Mouse (Mus musculus) hindbrain, embryonic 11.5 days (tissue): Measurements from ENCODE around the gene Taar7d. TPM values are rescaled to one million over a fixed set of nuclear protein-coding genes. Genes with fewer than 3 reads are reported as not detected.

ENCODE experiments used
- polyA plus RNA-seq: library from polyadenylated mRNA; unstranded; fragments of >200 nt; fragmentation: Nextera tagmentation; extraction: Ambion mirVana; gene quantifications from 2 replicates; pipeline ENCODE4 v1.2.1, GENCODE M21; 2014

Taar7d gene
- polyA plus RNA-seq, 1 experiment from 2014 or later: not detected

Other genes starting within 250 kb of the Taar7d start
- 126 TPM in 2 replicates for gene Rps12, start 239.9 kb upstream of the Taar7d start, polyA plus RNA-seq
- 21.5 and 23.2 TPM in 2 replicates for gene Slc18b1, start 230.2 kb upstream of the Taar7d start, polyA plus RNA-seq
- gene Vnn3, start 175.8 kb upstream of the Taar7d start, polyA plus RNA-seq: 0.09 TPM in 1 of 2 replicates, not detected in the other
- 2.4 and 3.1 TPM in 2 replicates for gene Vnn1, start 132.5 kb upstream of the Taar7d start, polyA plus RNA-seq
- gene Taar1, start 106.9 kb upstream of the Taar7d start, polyA plus RNA-seq: not detected in 2 replicates
- gene Taar2, start 88.7 kb upstream of the Taar7d start, polyA plus RNA-seq: not detected in 2 replicates
- not detected in 2 replicates for gene Taar3, start 77.7 kb upstream of the Taar7d start, polyA plus RNA-seq
- gene Taar4, start 66.7 kb upstream of the Taar7d start, polyA plus RNA-seq: not detected in 2 replicates
- not detected in 2 replicates for gene Taar5, start 56.5 kb upstream of the Taar7d start, polyA plus RNA-seq
- not detected in 2 replicates for gene Taar6, start 41.6 kb upstream of the Taar7d start, polyA plus RNA-seq
- gene Taar7a, start 33.7 kb upstream of the Taar7d start, polyA plus RNA-seq: not detected in 2 replicates
- not detected in 2 replicates for gene Taar7b, start 27.3 kb upstream of the Taar7d start, polyA plus RNA-seq
- not detected in 2 replicates for gene Taar7e, start 10.4 kb downstream of the Taar7d start, polyA plus RNA-seq
- not detected in 2 replicates for gene Taar7f, start 22.3 kb downstream of the Taar7d start, polyA plus RNA-seq
- not detected in 2 replicates for gene Taar8a, start 49.3 kb downstream of the Taar7d start, polyA plus RNA-seq
- not detected in 2 replicates for gene Taar8b, start 65.1 kb downstream of the Taar7d start, polyA plus RNA-seq
- not detected in 2 replicates for gene Taar8c, start 74.7 kb downstream of the Taar7d start, polyA plus RNA-seq
- not detected in 2 replicates for gene Taar9, start 82.3 kb downstream of the Taar7d start, polyA plus RNA-seq
- gene Stx7, start 122.1 kb downstream of the Taar7d start, polyA plus RNA-seq: 120 and 131 TPM in 2 replicates
- gene Moxd1, start 196.3 kb downstream of the Taar7d start, polyA plus RNA-seq: 18.3 and 20.2 TPM in 2 replicates